In the genomic region with DNA sequence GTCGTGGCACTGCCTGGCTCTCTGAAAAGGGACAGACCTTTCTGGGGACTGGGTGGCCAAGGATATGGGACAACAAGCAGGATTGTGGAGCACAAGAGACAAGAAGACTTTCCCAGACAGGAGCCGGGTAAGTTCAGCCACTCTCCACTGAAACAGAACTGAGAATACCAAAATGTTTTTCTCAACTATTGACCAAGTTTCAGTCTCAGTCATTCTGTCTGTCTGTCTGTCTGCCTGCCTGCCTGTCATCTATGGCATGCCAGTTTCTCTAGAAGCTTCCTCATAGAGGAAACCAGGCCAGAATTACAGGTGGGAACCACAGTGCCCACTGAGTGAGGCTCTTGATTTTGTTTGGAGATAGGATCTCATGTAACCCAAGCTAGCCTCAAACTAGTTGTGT, we compare ENCODE assay signal across 16 mouse cellular contexts.
"Had no signal": no experiment of that assay in that cellular context is flagged by ENCODE, and none has a peak within 500 bp of the region (broad histone marks: within the 10 kb centered on the region; RNA-seq: fewer than 3 reads in every experiment).

No protein-coding gene starts in this region.

- H3K27me3 ChIP-seq: neural tube, embryonic 13.5 days; neural tube, embryonic 15.5 days; stomach, embryonic 15.5 days had no signal

- H3K27ac ChIP-seq: neural tube, embryonic 13.5 days; neural tube, embryonic 15.5 days; stomach, embryonic 15.5 days; stomach, postnatal 0 days had no signal

- H3K36me3 ChIP-seq: stomach, embryonic 15.5 days had no signal

- DNase-seq: retina, postnatal 1 day; right cerebral cortex, adult 18-20 months; right cerebral cortex, postnatal 14 days; right cerebral cortex, postnatal 25 days; right cerebral cortex, postnatal 4 days; spleen, adult 18-20 months; thymus, adult 18-20 months; thymus, adult 2 months; thymus, postnatal 14 days; thymus, postnatal 25 days; thymus, postnatal 36 days; thymus, postnatal 4 days had no signal

- H3K9me3 ChIP-seq: neural tube, embryonic 13.5 days; neural tube, embryonic 15.5 days; stomach, embryonic 15.5 days had no signal

- H3K4me1 ChIP-seq: neural tube, embryonic 13.5 days; neural tube, embryonic 15.5 days; stomach, embryonic 15.5 days had no signal

- H3K4me3 ChIP-seq: neural tube, embryonic 13.5 days; neural tube, embryonic 15.5 days; stomach, embryonic 15.5 days had no signal

- H3K9ac ChIP-seq: neural tube, embryonic 13.5 days; neural tube, embryonic 15.5 days; stomach, embryonic 15.5 days had no signal

- H3K4me2 ChIP-seq: neural tube, embryonic 13.5 days; neural tube, embryonic 15.5 days; stomach, embryonic 15.5 days had no signal
